Mouse (Mus musculus) heart, postnatal 0 days (tissue): ENCODE measurements around the gene Srebf2. TPM values are rescaled to one million over a fixed set of nuclear protein-coding genes. Genes with fewer than 3 reads are reported as not detected.

Experiments used
- ATAC-seq: fragments of 200-750 bp; cut with Nextera tagmentation; 2 replicates; pipeline ENCODE4 v1.8.0; 2017; ENCODE audit warnings: low read depth, moderate number of reproducible peaks, moderate library complexity; ENCODE audit not compliant: insufficient read depth
- DNase-seq: peaks from one replicate; pipeline ENCODE4 v3.0.0-alpha.2; 2016; ENCODE audit warnings: low spot score
- H3K27ac ChIP-seq: fragments of 300-500 bp; sonication (generic); 2 replicates; pipeline ENCODE4 v1.5.1; 2014; ENCODE audit warnings: low read depth, mild to moderate bottlenecking
- H3K27me3 ChIP-seq: fragments of 300-500 bp; sonication (generic); 2 replicates; pipeline ENCODE4 v1.6.1; 2014; ENCODE audit warnings: low read length, mixed read lengths; ENCODE audit not compliant: control insufficient read depth, insufficient read depth
- H3K36me3 ChIP-seq: fragments of 300-500 bp; sonication (generic); replicated peaks from 2 replicates; pipeline ENCODE4 v1.6.1; 2014; ENCODE audit warnings: low read length, mixed read lengths; ENCODE audit not compliant: control insufficient read depth, insufficient read depth
- H3K4me1 ChIP-seq: fragments of 300-500 bp; sonication (generic); 2 replicates; pipeline ENCODE4 v1.6.1; 2014; ENCODE audit warnings: antibody characterized with exemption; ENCODE audit not compliant: control insufficient read depth, insufficient read depth
- H3K4me2 ChIP-seq: fragments of 300-500 bp; sonication (generic); 2 replicates; pipeline ENCODE4 v1.6.1; 2014; ENCODE audit warnings: low read depth, mild to moderate bottlenecking, low read length, moderate library complexity
- H3K4me3 ChIP-seq: fragments of 300-500 bp; sonication (generic); 2 replicates; pipeline ENCODE4 v1.5.1; 2014; ENCODE audit warnings: low read depth, low read length
- H3K9ac ChIP-seq: fragments of 300-500 bp; sonication (generic); replicated peaks from 2 replicates; pipeline ENCODE4 v1.6.1; 2014; ENCODE audit warnings: low read depth, low read length, mixed read lengths
- H3K9me3 ChIP-seq: fragments of 300-500 bp; sonication (generic); replicated peaks from 2 replicates; pipeline ENCODE4 v1.6.1; 2016; ENCODE audit warnings: low read length; ENCODE audit not compliant: control insufficient read depth
- CTCF ChIP-seq: IDR thresholded peaks from 2 replicates; pipeline ENCODE4 v1.5.1; 2016; ENCODE audit warnings: antibody characterized with exemption, control low read depth, low read depth
- EP300 ChIP-seq: IDR thresholded peaks from 2 replicates; pipeline ENCODE4 v1.6.1; 2016; ENCODE audit warnings: antibody characterized with exemption, low read depth
- WGBS: fragments of 180-500 bp; shearing (Covaris S2); extraction: QIAGEN DNeasy Blood & Tissue Kit; methylation state at CpG from one replicate; pipeline ENCODE4 v1.1.7; 2014; 5-methylcytosine and 5-hydroxymethylcytosine counted together
- polyA plus RNA-seq: library from polyadenylated mRNA; unstranded; fragments of >200 nt; fragmentation: Nextera tagmentation; extraction: Ambion mirVana; gene quantifications from 2 replicates; pipeline ENCODE4 v1.2.1, GENCODE M21; 2015
- total RNA-seq: library from RNA; depleted of rRNA; stranded (reverse); fragments of >200 nt; gene quantifications from 2 replicates; pipeline ENCODE4 v1.2.3, GENCODE M21; 2014; ENCODE audit warnings: low replicate concordance

Srebf2 gene
- total and polyA plus RNA-seq, 2 experiments from 2014 or later: 68.3 to 90.3 TPM

GRCm38 (mm10) chr15:82185062-82185783, 38.2 kb downstream of the Srebf2 start:
- Histone ChIP-seq H3K27me3 (no peaks in the 10 kb centered on the region), H3K36me3 (peaks cover 53% of the 10 kb centered on the region), H3K9me3 (peaks cover 5% of the 10 kb centered on the region; the same call in 1 of the 2 replicates), H3K4me1 (peaks cover 34% of the 10 kb centered on the region), H3K9ac (no peak overlapping the region), H3K27ac (peak overlapping the region; percentile 39), H3K4me3 (no peak overlapping the region), H3K4me2 (no peak overlapping the region)
- 87% methylated on average over 14 of the region's 14 CpGs for WGBS
- TF ChIP-seq CTCF: no peak
- TF ChIP-seq EP300: no peak
- no peak for ATAC-seq
- no peak for DNase-seq

- peak; percentile 86 for ATAC-seq
- Histone ChIP-seq H3K27me3 (no peaks in the 10 kb centered on the region), H3K9me3 (peaks cover 5% of the 10 kb centered on the region; the same call in 1 of the 2 replicates), H3K27ac (peak overlapping the region; percentile 39), H3K4me1 (peaks cover 28% of the 10 kb centered on the region), H3K4me2 (no peak overlapping the region), H3K4me3 (no peak overlapping the region), H3K9ac (no peak overlapping the region), H3K36me3 (peaks cover 56% of the 10 kb centered on the region)
- WGBS: 22% methylated on average over 14 of the region's 14 CpGs
- DNase-seq: peak; percentile 83
- TF ChIP-seq CTCF: no peak
- peak; percentile 87 for TF ChIP-seq EP300
These were observed 39.1 kb downstream of the Srebf2 start for GRCm38 (mm10) chr15:82186131-82186530.

- H3K36me3 ChIP-seq: peaks cover 57% of the 10 kb centered on the region
These were observed 40.0 kb downstream of the Srebf2 start for GRCm38 (mm10) chr15:82186931-82187330.

GRCm38 (mm10) chr15:82187401-82187800, 40.4 kb downstream of the Srebf2 start:
- no peaks in the 10 kb centered on the region for H3K27me3 ChIP-seq
- H3K4me2 ChIP-seq: no peak overlapping the region
- WGBS: 84% methylated on average over 4 of the region's 4 CpGs
- DNase-seq (no peak), ATAC-seq (no peak)
- no peak overlapping the region for H3K27ac ChIP-seq
- peaks cover 27% of the 10 kb centered on the region for H3K4me1 ChIP-seq
- no peak for TF ChIP-seq CTCF
- TF ChIP-seq EP300: no peak
- H3K36me3 ChIP-seq: peaks cover 57% of the 10 kb centered on the region
- H3K4me3 ChIP-seq: no peak overlapping the region
- no peaks in the 10 kb centered on the region for H3K9me3 ChIP-seq
- no peak overlapping the region for H3K9ac ChIP-seq

More at GRCm38 (mm10) chr15:82186931-82187330, 40.0 kb downstream of the Srebf2 start:
- Histone ChIP-seq H3K27ac (peak overlapping the region; percentile 39), H3K4me3 (no peak overlapping the region), H3K9ac (no peak overlapping the region), H3K27me3 (no peaks in the 10 kb centered on the region), H3K4me2 (no peak overlapping the region), H3K4me1 (peaks cover 27% of the 10 kb centered on the region), H3K9me3 (peaks cover 4% of the 10 kb centered on the region; the same call in 1 of the 2 replicates)
- 56% methylated on average over 5 of the region's 5 CpGs for WGBS
- ATAC-seq (no peak), DNase-seq (no peak)
- TF ChIP-seq CTCF (no peak), EP300 (no peak)

GRCm38 (mm10) chr15:82187924-82188323, 40.9 kb downstream of the Srebf2 start:
- Histone ChIP-seq H3K4me1 (peaks cover 27% of the 10 kb centered on the region), H3K4me3 (no peak overlapping the region), H3K9me3 (no peaks in the 10 kb centered on the region), H3K4me2 (no peak overlapping the region), H3K9ac (no peak overlapping the region), H3K27me3 (no peaks in the 10 kb centered on the region), H3K27ac (no peak overlapping the region), H3K36me3 (peaks cover 57% of the 10 kb centered on the region)
- no peak for ATAC-seq
- 96% methylated on average over 1 of the region's 1 CpGs for WGBS
- no peak for DNase-seq
- no peak for TF ChIP-seq EP300
- TF ChIP-seq CTCF: no peak
